8 mouse cellular contexts compared by ENCODE assay signal in genomic region chr8:70791294-70791701, GRCm38 (mm10). TPM values are rescaled to one million over a fixed set of nuclear protein-coding genes. Genes with fewer than 3 reads are reported as not detected.
DNase-seq lines count a peak whose midpoint lies in the region; ATAC-seq and TF ChIP-seq lines count a peak whose summit lies in the region.

No protein-coding gene starts in this region.

- 69% methylated on average over 7 of the region's 7 CpGs for WGBS in heart, embryonic 12.5 days
- WGBS in embryonic facial prominence, embryonic 10.5 days, result 79% methylated on average over 7 of the region's 7 CpGs
- 80% methylated on average over 7 of the region's 7 CpGs for WGBS in hindbrain, embryonic 16.5 days
- 45% methylated on average over 7 of the region's 7 CpGs for WGBS in lung, embryonic 15.5 days
- 34% methylated on average over 7 of the region's 7 CpGs for WGBS in small intestine, adult 2 months

- H3K4me2 ChIP-seq in heart, embryonic 12.5 days, result peak overlapping the region; percentile 78
- peak overlapping the region; percentile 69 for H3K4me2 ChIP-seq in hindbrain, embryonic 16.5 days (ENCODE audit: low read length)
- peak overlapping the region; percentile 93 for H3K4me2 ChIP-seq in lung, embryonic 15.5 days

- H3K4me3 ChIP-seq in heart, embryonic 12.5 days, result peak overlapping the region; percentile 66
- H3K4me3 ChIP-seq in embryonic facial prominence, embryonic 10.5 days, result peak overlapping the region; percentile 78
- peak overlapping the region; percentile 67; the same call in 1 of the 2 replicates for H3K4me3 ChIP-seq in hindbrain, embryonic 16.5 days (ENCODE audit: low read length)
- H3K4me3 ChIP-seq in lung, embryonic 15.5 days, result peak overlapping the region; percentile 86
- peak overlapping the region; percentile 70 for H3K4me3 ChIP-seq in small intestine, adult 2 months (ENCODE audit: low read depth, low read length)

- TF ChIP-seq CTCF in small intestine, adult 2 months (IDR thresholded peaks at IDR 0.05; ENCODE audit: extremely low read depth, insufficient read length, insufficient replicate concordance, low read depth, low read length), result no peak

- no peak overlapping the region for H3K27ac ChIP-seq in heart, embryonic 12.5 days (ENCODE audit: poor library complexity, severe bottlenecking)
- H3K27ac ChIP-seq in embryonic facial prominence, embryonic 10.5 days (replicated peaks), result peak overlapping the region; percentile 63
- H3K27ac ChIP-seq in hindbrain, embryonic 16.5 days (ENCODE audit: low read depth, low read length), result no peak overlapping the region
- 0 out of 2 replicates have a peak overlapping the region, but pooled peaks have one; percentile 90 for H3K27ac ChIP-seq in lung, embryonic 15.5 days
- peak overlapping the region; percentile 14; the same call in 1 of the 2 replicates for H3K27ac ChIP-seq in small intestine, adult 2 months (ENCODE audit: insufficient read depth, low read depth, low read length)

- H3K4me1 ChIP-seq in heart, embryonic 12.5 days (replicated peaks), result peaks cover 51% of the 10 kb centered on the region
- H3K4me1 ChIP-seq in embryonic facial prominence, embryonic 10.5 days, result peaks cover 72% of the 10 kb centered on the region
- peaks cover 23% of the 10 kb centered on the region for H3K4me1 ChIP-seq in hindbrain, embryonic 16.5 days (ENCODE audit: control insufficient read depth, insufficient read depth, low read depth, low read length)
- peaks cover 51% of the 10 kb centered on the region for H3K4me1 ChIP-seq in lung, embryonic 15.5 days
- peaks cover 40% of the 10 kb centered on the region for H3K4me1 ChIP-seq in small intestine, adult 2 months (ENCODE audit: control insufficient read depth, insufficient read depth, insufficient read length, low read length)

- ATAC-seq in heart, embryonic 12.5 days (ENCODE audit: insufficient number of reproducible peaks, low FRiP score), result no peak
- ATAC-seq in hindbrain, embryonic 16.5 days, result no peak
- ATAC-seq in lung, embryonic 15.5 days (ENCODE audit: borderline replicate concordance, extremely low read depth, low FRiP score, low TSS enrichment), result no peak

- H3K27me3 ChIP-seq in heart, embryonic 12.5 days (replicated peaks), result peaks cover 29% of the 10 kb centered on the region
- H3K27me3 ChIP-seq in embryonic facial prominence, embryonic 10.5 days (replicated peaks; ENCODE audit: low read depth, poor library complexity, severe bottlenecking), result peaks cover 64% of the 10 kb centered on the region
- H3K27me3 ChIP-seq in hindbrain, embryonic 16.5 days (replicated peaks; ENCODE audit: control insufficient read depth, insufficient read depth, low read length), result no peaks in the 10 kb centered on the region
- H3K27me3 ChIP-seq in lung, embryonic 15.5 days, result peaks cover 18% of the 10 kb centered on the region; the same call in 1 of the 2 replicates
- no peaks in the 10 kb centered on the region for H3K27me3 ChIP-seq in small intestine, adult 2 months (ENCODE audit: control insufficient read depth, insufficient read depth, low read length)

- intact Hi-C loops in heart, postnatal 36 days (cut with DNase I), result no loop called here

- no peak for TF ChIP-seq POLR2A in small intestine, adult 2 months (IDR thresholded peaks at IDR 0.05; ENCODE audit: low read depth, low read length)

- H3K36me3 ChIP-seq in heart, embryonic 12.5 days, result peaks cover 17% of the 10 kb centered on the region; the same call in 1 of the 2 replicates
- H3K36me3 ChIP-seq in embryonic facial prominence, embryonic 10.5 days (replicated peaks), result peaks cover 35% of the 10 kb centered on the region
- peaks cover 17% of the 10 kb centered on the region for H3K36me3 ChIP-seq in hindbrain, embryonic 16.5 days (ENCODE audit: control insufficient read depth, insufficient read depth, low read length)
- peaks cover 19% of the 10 kb centered on the region for H3K36me3 ChIP-seq in lung, embryonic 15.5 days
- peaks cover 18% of the 10 kb centered on the region for H3K36me3 ChIP-seq in small intestine, adult 2 months (ENCODE audit: control insufficient read depth, insufficient read depth, low read length)

- peak overlapping the region; percentile 79; the same call in 1 of the 2 replicates for H3K9ac ChIP-seq in heart, embryonic 12.5 days
- peak overlapping the region; percentile 48 for H3K9ac ChIP-seq in hindbrain, embryonic 16.5 days (ENCODE audit: low read depth, low read length)
- H3K9ac ChIP-seq in lung, embryonic 15.5 days, result peak overlapping the region; percentile 98

- DNase-seq in heart, postnatal 36 days, result no peak
- DNase-seq in embryonic facial prominence, embryonic 10.5 days (ENCODE audit: low spot score), result no peak
- no peak for DNase-seq in frontal cortex, adult 2 months (ENCODE audit: extremely low spot score in 1 of 2, low spot score in 1 of 2)
- DNase-seq in embryo, embryonic 10 days (ENCODE audit: low spot score), result no peak

- no peaks in the 10 kb centered on the region for H3K9me3 ChIP-seq in heart, embryonic 12.5 days (replicated peaks)
- no peaks in the 10 kb centered on the region for H3K9me3 ChIP-seq in embryonic facial prominence, embryonic 10.5 days
- no peaks in the 10 kb centered on the region for H3K9me3 ChIP-seq in hindbrain, embryonic 16.5 days (ENCODE audit: control insufficient read depth, low read length)
- no peaks in the 10 kb centered on the region for H3K9me3 ChIP-seq in lung, embryonic 15.5 days

RNA-seq across cellular contexts. Expression of gene Mast3, which starts 13.6 kb away (rescaled TPM):
- 7.2 and 8.1 TPM in 2 replicates for polyA plus RNA-seq in heart, embryonic 12.5 days (2016; fragmentation: Nextera tagmentation; extraction: Ambion mirVana)
- total RNA-seq in heart, postnatal 36 days (2021), result 1 to 10 TPM; 6.4 to 8.9 TPM
- 12.4 and 13.9 TPM in 2 replicates for polyA plus RNA-seq in embryonic facial prominence, embryonic 10.5 days (2016; fragmentation: Nextera tagmentation; extraction: Ambion mirVana)
- polyA plus RNA-seq in hindbrain, embryonic 16.5 days (2015; fragmentation: Nextera tagmentation; extraction: Ambion mirVana), result 21.9 and 23.9 TPM in 2 replicates
- 13.6 and 15.8 TPM in 2 replicates for polyA plus RNA-seq in lung, embryonic 15.5 days (2015; fragmentation: Nextera tagmentation; extraction: Ambion mirVana)
- 63.9 and 71.9 TPM in 2 replicates for polyA plus RNA-seq in small intestine, adult 2 months (2012; rRNA removed)
- polyA plus RNA-seq in frontal cortex, adult 2 months (2012; rRNA removed), result 178 and 202 TPM in 2 replicates

RNA-seq across cellular contexts. Expression of gene Pik3r2, which starts 14.8 kb away (rescaled TPM):
- polyA plus RNA-seq in heart, embryonic 12.5 days (2016; fragmentation: Nextera tagmentation; extraction: Ambion mirVana), result 35.2 and 37.2 TPM in 2 replicates
- 10 to 100 TPM; 23.6 to 24.5 TPM for total RNA-seq in heart, postnatal 36 days (2021)
- polyA plus RNA-seq in embryonic facial prominence, embryonic 10.5 days (2016; fragmentation: Nextera tagmentation; extraction: Ambion mirVana), result 79.2 and 79.8 TPM in 2 replicates
- 115 and 118 TPM in 2 replicates for polyA plus RNA-seq in hindbrain, embryonic 16.5 days (2015; fragmentation: Nextera tagmentation; extraction: Ambion mirVana)
- polyA plus RNA-seq in lung, embryonic 15.5 days (2015; fragmentation: Nextera tagmentation; extraction: Ambion mirVana), result 56.1 and 56.8 TPM in 2 replicates
- 129 and 414 TPM in 2 replicates for polyA plus RNA-seq in small intestine, adult 2 months (2012; rRNA removed)
- 180 and 183 TPM in 2 replicates for polyA plus RNA-seq in frontal cortex, adult 2 months (2012; rRNA removed)

RNA-seq across cellular contexts. Expression of gene Il12rb1, which starts 17.0 kb away (rescaled TPM):
- not detected in 2 replicates for polyA plus RNA-seq in heart, embryonic 12.5 days (2016; fragmentation: Nextera tagmentation; extraction: Ambion mirVana)
- not detected for total RNA-seq in heart, postnatal 36 days (2021)
- not detected in 2 replicates for polyA plus RNA-seq in embryonic facial prominence, embryonic 10.5 days (2016; fragmentation: Nextera tagmentation; extraction: Ambion mirVana)
- 0.11 and 0.14 TPM in 2 replicates for polyA plus RNA-seq in hindbrain, embryonic 16.5 days (2015; fragmentation: Nextera tagmentation; extraction: Ambion mirVana)
- polyA plus RNA-seq in lung, embryonic 15.5 days (2015; fragmentation: Nextera tagmentation; extraction: Ambion mirVana), result 0.16 and 0.27 TPM in 2 replicates
- 2.5 and 5.4 TPM in 2 replicates for polyA plus RNA-seq in small intestine, adult 2 months (2012; rRNA removed)
- polyA plus RNA-seq in frontal cortex, adult 2 months (2012; rRNA removed), result 0.48 and 0.71 TPM in 2 replicates

RNA-seq across cellular contexts. Expression of gene Mpv17l2, which starts 30.6 kb away (rescaled TPM):
- 37.2 and 37.9 TPM in 2 replicates for polyA plus RNA-seq in heart, embryonic 12.5 days (2016; fragmentation: Nextera tagmentation; extraction: Ambion mirVana)
- total RNA-seq in heart, postnatal 36 days (2021), result 10 to 100 TPM; 28.0 to 30.8 TPM
- polyA plus RNA-seq in embryonic facial prominence, embryonic 10.5 days (2016; fragmentation: Nextera tagmentation; extraction: Ambion mirVana), result 28.2 and 34.5 TPM in 2 replicates
- 48.6 and 49.9 TPM in 2 replicates for polyA plus RNA-seq in hindbrain, embryonic 16.5 days (2015; fragmentation: Nextera tagmentation; extraction: Ambion mirVana)
- polyA plus RNA-seq in lung, embryonic 15.5 days (2015; fragmentation: Nextera tagmentation; extraction: Ambion mirVana), result 35.4 and 36.2 TPM in 2 replicates
- 190 and 222 TPM in 2 replicates for polyA plus RNA-seq in small intestine, adult 2 months (2012; rRNA removed)
- polyA plus RNA-seq in frontal cortex, adult 2 months (2012; rRNA removed), result 47.6 and 60.6 TPM in 2 replicates

RNA-seq across cellular contexts. Expression of gene Rab3a, which starts 36.8 kb away (rescaled TPM):
- 19.1 and 19.2 TPM in 2 replicates for polyA plus RNA-seq in heart, embryonic 12.5 days (2016; fragmentation: Nextera tagmentation; extraction: Ambion mirVana)
- total RNA-seq in heart, postnatal 36 days (2021), result 10 to 100 TPM; 45.0 to 49.3 TPM
- polyA plus RNA-seq in embryonic facial prominence, embryonic 10.5 days (2016; fragmentation: Nextera tagmentation; extraction: Ambion mirVana), result 13.6 and 16.2 TPM in 2 replicates
- 622 and 635 TPM in 2 replicates for polyA plus RNA-seq in hindbrain, embryonic 16.5 days (2015; fragmentation: Nextera tagmentation; extraction: Ambion mirVana)
- 12.8 and 12.9 TPM in 2 replicates for polyA plus RNA-seq in lung, embryonic 15.5 days (2015; fragmentation: Nextera tagmentation; extraction: Ambion mirVana)
- polyA plus RNA-seq in small intestine, adult 2 months (2012; rRNA removed), result 14.9 and 26.3 TPM in 2 replicates
- polyA plus RNA-seq in frontal cortex, adult 2 months (2012; rRNA removed), result 1,054 and 1,113 TPM in 2 replicates

Comparison
In these comparisons a context has a peak if more than half of its experiments do, and no peak if none do; other contexts are left out.
1. H3K27ac ChIP-seq: peak in embryonic facial prominence, embryonic 10.5 days (single experiment), lung, embryonic 15.5 days (single experiment) and small intestine, adult 2 months (single experiment); none in heart, embryonic 12.5 days (single experiment) and hindbrain, embryonic 16.5 days (single experiment).
2. H3K9ac ChIP-seq: peak in every context shown above with its lines; median percentile 98 in lung, embryonic 15.5 days; 79 in heart, embryonic 12.5 days; 48 in hindbrain, embryonic 16.5 days.
3. Peak in every context shown above with its lines, with median percentiles within 50 percentile points of each other: H3K4me2 ChIP-seq and H3K4me3 ChIP-seq.